Mouse (Mus musculus): ENCODE measurements around the gene Tox2. TPM values are rescaled to one million over a fixed set of nuclear protein-coding genes. Genes with fewer than 3 reads are reported as not detected.

Gene Tox2
- polyA plus RNA-seq, 1 experiment from 2014 or later = 1.9 TPM

GRCm38 (mm10) chr2:163254228-163254627 is 51.3 kb downstream of the Tox2 start:
- H3K27ac ChIP-seq (ENCODE audit: low read depth, low read length) = no peak overlapping the region
- no peak overlapping the region for H3K4me2 ChIP-seq
- H3K36me3 ChIP-seq (ENCODE audit: control insufficient read depth, insufficient read depth, low read length) = no peaks in the 10 kb centered on the region
- no peaks in the 10 kb centered on the region for H3K27me3 ChIP-seq (ENCODE audit: control insufficient read depth, insufficient read depth, low read length)
- H3K4me1 ChIP-seq (ENCODE audit: control insufficient read depth, insufficient read depth, low read length) = no peaks in the 10 kb centered on the region
- no peak overlapping the region for H3K4me3 ChIP-seq (ENCODE audit: low read depth, low read length)
- ATAC-seq (replicated peaks; ENCODE audit: insufficient number of reproducible peaks, low FRiP score, low TSS enrichment) = no peak
- 78% methylated on average over 6 of the region's 6 CpGs for WGBS (ENCODE audit: insufficient replicate concordance)
- no peaks in the 10 kb centered on the region for H3K9me3 ChIP-seq (replicated peaks; ENCODE audit: control insufficient read depth, low read length)
- no peak overlapping the region for H3K9ac ChIP-seq (ENCODE audit: low read depth, low read length)

GRCm38 (mm10) chr2:163256765-163257164 is 53.8 kb downstream of the Tox2 start:
- no peaks in the 10 kb centered on the region for H3K4me1 ChIP-seq (ENCODE audit: control insufficient read depth, insufficient read depth, low read length)
- no peak overlapping the region for H3K9ac ChIP-seq (ENCODE audit: low read depth, low read length)
- no peak for ATAC-seq (replicated peaks; ENCODE audit: insufficient number of reproducible peaks, low FRiP score, low TSS enrichment)
- no peaks in the 10 kb centered on the region for H3K9me3 ChIP-seq (replicated peaks; ENCODE audit: control insufficient read depth, low read length)
- no peak overlapping the region for H3K4me3 ChIP-seq (ENCODE audit: low read depth, low read length)
- no peaks in the 10 kb centered on the region for H3K36me3 ChIP-seq (ENCODE audit: control insufficient read depth, insufficient read depth, low read length)
- no peaks in the 10 kb centered on the region for H3K27me3 ChIP-seq (ENCODE audit: control insufficient read depth, insufficient read depth, low read length)
- 80% methylated on average over 1 of the region's 1 CpGs for WGBS (ENCODE audit: insufficient replicate concordance)
- H3K4me2 ChIP-seq = no peak overlapping the region
- no peak overlapping the region for H3K27ac ChIP-seq (ENCODE audit: low read depth, low read length)

- no peak overlapping the region for H3K27ac ChIP-seq (ENCODE audit: low read depth, low read length)
- WGBS (ENCODE audit: insufficient replicate concordance) = 66% methylated on average over 6 of the region's 6 CpGs
- H3K4me1 ChIP-seq (ENCODE audit: control insufficient read depth, insufficient read depth, low read length) = no peaks in the 10 kb centered on the region
- H3K9me3 ChIP-seq (replicated peaks; ENCODE audit: control insufficient read depth, low read length) = no peaks in the 10 kb centered on the region
- no peak overlapping the region for H3K9ac ChIP-seq (ENCODE audit: low read depth, low read length)
- no peak overlapping the region for H3K4me2 ChIP-seq
- H3K27me3 ChIP-seq (ENCODE audit: control insufficient read depth, insufficient read depth, low read length) = no peaks in the 10 kb centered on the region
- no peaks in the 10 kb centered on the region for H3K36me3 ChIP-seq (ENCODE audit: control insufficient read depth, insufficient read depth, low read length)
- no peak overlapping the region for H3K4me3 ChIP-seq (ENCODE audit: low read depth, low read length)
- ATAC-seq (replicated peaks; ENCODE audit: insufficient number of reproducible peaks, low FRiP score, low TSS enrichment) = no peak
These were observed 58.6 kb downstream of the Tox2 start for GRCm38 (mm10) chr2:163261362-163262054.

- Histone ChIP-seq H3K4me2 (no peak overlapping the region), H3K9me3 (replicated peaks; ENCODE audit: control insufficient read depth, low read length) (no peaks in the 10 kb centered on the region), H3K27ac (ENCODE audit: low read depth, low read length) (no peak overlapping the region), H3K4me1 (ENCODE audit: control insufficient read depth, insufficient read depth, low read length) (no peaks in the 10 kb centered on the region), H3K27me3 (ENCODE audit: control insufficient read depth, insufficient read depth, low read length) (no peaks in the 10 kb centered on the region), H3K36me3 (ENCODE audit: control insufficient read depth, insufficient read depth, low read length) (no peaks in the 10 kb centered on the region), H3K4me3 (ENCODE audit: low read depth, low read length) (no peak overlapping the region), H3K9ac (ENCODE audit: low read depth, low read length) (no peak overlapping the region)
- ATAC-seq (replicated peaks; ENCODE audit: insufficient number of reproducible peaks, low FRiP score, low TSS enrichment) = no peak
- 73% methylated on average over 4 of the region's 4 CpGs for WGBS (ENCODE audit: insufficient replicate concordance)
These were observed 59.1 kb downstream of the Tox2 start for GRCm38 (mm10) chr2:163262055-163262420.

DNA sequence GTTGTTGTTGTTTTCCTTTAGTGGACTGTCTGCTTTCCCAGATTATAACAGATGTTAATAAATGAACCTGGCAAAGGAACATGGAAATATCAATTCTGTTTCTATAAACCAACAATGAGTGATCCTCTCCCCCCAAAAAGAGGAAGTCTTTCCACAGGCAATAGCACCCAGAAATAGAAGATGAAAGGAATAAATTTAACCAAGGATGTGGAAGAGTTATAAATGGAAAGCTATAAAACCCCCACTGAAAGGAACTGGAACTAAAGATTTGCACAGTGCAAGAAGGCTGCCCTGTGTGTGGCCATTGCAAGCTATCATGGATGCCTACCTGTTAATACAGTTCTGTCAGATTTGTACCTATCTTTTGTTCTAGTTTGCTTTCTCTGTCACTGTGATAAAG is 64.2 kb downstream of the Tox2 start:
- H3K9me3 ChIP-seq (replicated peaks; ENCODE audit: control insufficient read depth, low read length) = no peaks in the 10 kb centered on the region
- no peaks in the 10 kb centered on the region for H3K36me3 ChIP-seq (ENCODE audit: control insufficient read depth, insufficient read depth, low read length)
- no peak overlapping the region for H3K4me3 ChIP-seq (ENCODE audit: low read depth, low read length)
- H3K4me1 ChIP-seq (ENCODE audit: control insufficient read depth, insufficient read depth, low read length) = no peaks in the 10 kb centered on the region
- no peaks in the 10 kb centered on the region for H3K27me3 ChIP-seq (ENCODE audit: control insufficient read depth, insufficient read depth, low read length)
- no peak for ATAC-seq (replicated peaks; ENCODE audit: insufficient number of reproducible peaks, low FRiP score, low TSS enrichment)
- no peak overlapping the region for H3K27ac ChIP-seq (ENCODE audit: low read depth, low read length)
- no peak overlapping the region for H3K4me2 ChIP-seq
- H3K9ac ChIP-seq (ENCODE audit: low read depth, low read length) = no peak overlapping the region

GRCm38 (mm10) chr2:163271581-163272492 is 68.9 kb downstream of the Tox2 start:
- Histone ChIP-seq H3K4me2 (no peak overlapping the region), H3K27me3 (ENCODE audit: control insufficient read depth, insufficient read depth, low read length) (no peaks in the 10 kb centered on the region), H3K27ac (ENCODE audit: low read depth, low read length) (no peak overlapping the region), H3K4me3 (ENCODE audit: low read depth, low read length) (no peak overlapping the region), H3K36me3 (ENCODE audit: control insufficient read depth, insufficient read depth, low read length) (no peaks in the 10 kb centered on the region), H3K9ac (ENCODE audit: low read depth, low read length) (no peak overlapping the region), H3K4me1 (ENCODE audit: control insufficient read depth, insufficient read depth, low read length) (no peaks in the 10 kb centered on the region), H3K9me3 (replicated peaks; ENCODE audit: control insufficient read depth, low read length) (no peaks in the 10 kb centered on the region)
- no peak for ATAC-seq (replicated peaks; ENCODE audit: insufficient number of reproducible peaks, low FRiP score, low TSS enrichment)
- 68% methylated on average over 8 of the region's 8 CpGs for WGBS (ENCODE audit: insufficient replicate concordance)

- WGBS (ENCODE audit: insufficient replicate concordance) = 78% methylated on average over 8 of the region's 8 CpGs
- no peak overlapping the region for H3K4me2 ChIP-seq
- ATAC-seq (replicated peaks; ENCODE audit: insufficient number of reproducible peaks, low FRiP score, low TSS enrichment) = no peak
These were observed 70.9 kb downstream of the Tox2 start for GRCm38 (mm10) chr2:163273815-163274214.

GRCm38 (mm10) chr2:163275986-163276385 is 73.1 kb downstream of the Tox2 start:
- Histone ChIP-seq H3K4me3 (ENCODE audit: low read depth, low read length) (no peak overlapping the region), H3K4me1 (ENCODE audit: control insufficient read depth, insufficient read depth, low read length) (peaks cover 9% of the 10 kb centered on the region), H3K27ac (ENCODE audit: low read depth, low read length) (no peak overlapping the region), H3K9ac (ENCODE audit: low read depth, low read length) (no peak overlapping the region), H3K9me3 (replicated peaks; ENCODE audit: control insufficient read depth, low read length) (no peaks in the 10 kb centered on the region), H3K4me2 (no peak overlapping the region), H3K36me3 (ENCODE audit: control insufficient read depth, insufficient read depth, low read length) (no peaks in the 10 kb centered on the region), H3K27me3 (ENCODE audit: control insufficient read depth, insufficient read depth, low read length) (peaks cover 3% of the 10 kb centered on the region; the same call in 1 of the 2 replicates)
- ATAC-seq (replicated peaks; ENCODE audit: insufficient number of reproducible peaks, low FRiP score, low TSS enrichment) = no peak
- WGBS (ENCODE audit: insufficient replicate concordance) = 79% methylated on average over 14 of the region's 14 CpGs

More at GRCm38 (mm10) chr2:163273815-163274214, 70.9 kb downstream of the Tox2 start:
- Histone ChIP-seq H3K4me3 (ENCODE audit: low read depth, low read length) (no peak overlapping the region), H3K9me3 (replicated peaks; ENCODE audit: control insufficient read depth, low read length) (no peaks in the 10 kb centered on the region), H3K27ac (ENCODE audit: low read depth, low read length) (no peak overlapping the region), H3K27me3 (ENCODE audit: control insufficient read depth, insufficient read depth, low read length) (no peaks in the 10 kb centered on the region), H3K9ac (ENCODE audit: low read depth, low read length) (no peak overlapping the region), H3K36me3 (ENCODE audit: control insufficient read depth, insufficient read depth, low read length) (no peaks in the 10 kb centered on the region), H3K4me1 (ENCODE audit: control insufficient read depth, insufficient read depth, low read length) (peaks cover 5% of the 10 kb centered on the region)

Measured in heart, embryonic 11.5 days (tissue).